Mouse (Mus musculus): Measurements from ENCODE around the gene Plcg2. TPM values are rescaled to one million over a fixed set of nuclear protein-coding genes. Genes with fewer than 3 reads are reported as not detected.

Gene Plcg2
- total RNA-seq, 2 experiments from 2014 or later: 10.2 to 10.7 TPM

DNA sequence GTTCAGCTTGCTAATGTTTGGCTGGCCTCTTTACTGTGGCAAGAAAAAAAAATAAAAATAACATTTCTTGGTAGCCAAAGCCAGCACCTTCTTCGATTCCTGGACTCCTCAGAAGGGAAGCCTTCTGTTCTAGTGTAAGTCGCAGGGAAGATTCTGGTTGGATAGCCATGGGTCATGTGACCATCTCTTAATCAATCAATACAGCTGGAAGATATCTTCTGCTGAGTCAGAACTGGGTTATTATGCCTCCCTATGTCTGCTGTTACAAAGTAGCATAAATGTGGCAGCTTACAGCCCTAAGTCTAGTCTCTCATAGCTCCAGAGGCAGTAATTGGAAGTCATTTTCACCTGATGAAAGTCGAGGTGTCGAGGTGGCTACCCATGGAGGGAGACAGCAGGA lies 180.6 kb downstream of the Plcg2 start:
- no peak for DNase-seq
- intact Hi-C loops (cut with DNase I): no loop called here

DNA sequence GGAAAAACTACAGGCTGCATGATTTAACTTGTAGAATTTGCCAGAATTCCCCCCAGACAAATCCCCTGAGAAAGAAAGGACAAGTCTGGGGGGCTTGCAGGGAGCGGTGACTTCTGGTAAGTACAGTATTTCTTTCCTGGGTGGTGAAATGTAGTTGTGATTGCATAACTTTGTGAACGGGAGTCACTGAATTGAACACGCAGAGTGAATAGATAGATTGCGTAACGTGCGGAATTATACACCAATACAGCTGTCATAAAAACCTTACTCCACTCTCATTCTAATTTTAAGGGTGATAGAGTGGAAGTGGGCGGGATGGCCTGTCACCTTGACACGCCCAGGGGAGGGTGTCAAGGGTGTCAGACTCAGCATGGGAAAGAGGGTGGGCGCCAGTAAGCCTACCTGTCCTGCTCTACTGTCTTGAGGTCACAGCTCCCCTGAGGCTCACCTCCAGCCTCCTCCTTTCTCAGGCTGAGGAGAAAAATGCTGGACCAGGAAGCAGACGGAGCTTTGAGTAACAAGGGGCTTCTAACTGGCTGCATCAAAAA lies 185.9 kb downstream of the Plcg2 start:
- DNase-seq: no peak
- intact Hi-C loops (cut with DNase I): no loop called here

DNA sequence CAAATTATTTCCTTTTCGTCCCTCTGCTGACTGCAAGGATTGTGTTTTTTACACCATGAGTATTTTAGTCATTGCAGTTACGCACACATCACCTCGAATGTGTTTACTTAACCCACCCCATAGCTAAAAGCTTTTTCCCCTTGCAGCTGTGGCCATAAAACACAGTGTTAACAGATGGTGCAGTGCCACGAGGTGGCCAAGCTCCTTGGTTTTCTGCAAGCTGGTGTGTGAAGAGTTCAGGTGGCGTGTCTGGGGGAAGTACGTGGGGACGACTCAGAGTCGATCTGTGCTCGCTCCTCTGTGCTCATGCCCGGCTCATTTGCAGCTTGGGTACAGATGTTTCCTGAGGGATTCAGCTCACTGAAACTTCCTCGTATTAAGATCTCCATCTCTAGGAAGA lies 186.4 kb downstream of the Plcg2 start:
- no peak for DNase-seq
- intact Hi-C loops (cut with DNase I): no loop called here

Small RNAs within 50 kb of the gene (microRNA-seq; reads per million reads assigned to microRNA genes)
- gene Gm27361: 0 reads per million in 2 experiments
- gene Mir7077: 0 reads per million in 2 experiments
- 0 to 0.35 reads per million in 2 experiments for gene Mir7078

Other genes with a start within 250 kb of the Plcg2 start
- gene Cmip, start 241.2 kb upstream of the Plcg2 start, total RNA-seq (2021): 10 to 100 TPM; 32.8 to 38.5 TPM
- gene Sdr42e1, start 175.4 kb downstream of the Plcg2 start, total RNA-seq (2021): 1 to 10 TPM; 1.6 to 2.1 TPM
- not detected for gene Hsd17b2, start 203.6 kb downstream of the Plcg2 start, total RNA-seq (2021)

All from heart, postnatal 10 days (tissue).